In genomic region chr12:69129634-69130310, GRCm38 (mm10) we compare ENCODE assay signal across 8 mouse cellular contexts. TPM values are rescaled to one million over a fixed set of nuclear protein-coding genes. Genes with fewer than 3 reads are reported as not detected.
DNase-seq lines count a peak whose midpoint lies in the region; ATAC-seq and TF ChIP-seq lines count a peak whose summit lies in the region.

No protein-coding gene starts in this region.

- no peak overlapping the region for H3K27ac ChIP-seq in kidney, embryonic 15.5 days
- H3K27ac ChIP-seq in MEL (ENCODE audit: control insufficient read depth, low read depth, low read length) = 0 out of 2 replicates have a peak overlapping the region, but pooled peaks have one; percentile 5
- no peak overlapping the region for H3K27ac ChIP-seq in embryonic facial prominence, embryonic 14.5 days (replicated peaks; ENCODE audit: low read depth, low read length)
- no peak overlapping the region for H3K27ac ChIP-seq in macrophage

- intact Hi-C loops in left cerebral cortex, postnatal 25 days (cut with DNase I) = no loop called here

- 41% methylated on average over 18 of the region's 18 CpGs for WGBS in kidney, embryonic 15.5 days
- 40% methylated on average over 17 of the region's 18 CpGs for WGBS in embryonic facial prominence, embryonic 14.5 days
- WGBS in macrophage (ENCODE audit: missing documents) = 56% methylated on average over 12 of the region's 18 CpGs

- TF ChIP-seq POLR2A in MEL (IDR thresholded peaks at IDR 0.05; ENCODE audit: control insufficient read depth in 1 of 2, insufficient read depth in 1 of 2, low read depth in 1 of 2, low read length in 2 of 2, poor library complexity in 1 of 2) = no peak

- no peaks in the 10 kb centered on the region for H3K79me2 ChIP-seq in MEL (ENCODE audit: control insufficient read depth, insufficient read depth, low read length, poor library complexity)
- no peaks in the 10 kb centered on the region for H3K79me2 ChIP-seq in macrophage (ENCODE audit: inconsistent target)

- H3K4me1 ChIP-seq in kidney, embryonic 15.5 days = 0 out of 2 replicates have a peak, but pooled peaks cover 5% of the 10 kb centered on the region
- peaks cover 9 to 24% of the 10 kb centered on the region in 2 experiments for H3K4me1 ChIP-seq in MEL (ENCODE audit: control insufficient read depth in 1 of 2, insufficient read depth in 2 of 2, low read length in 2 of 2)
- H3K4me1 ChIP-seq in embryonic facial prominence, embryonic 14.5 days (ENCODE audit: control insufficient read depth, insufficient read depth, low read length) = no peaks in the 10 kb centered on the region

- no peaks in the 10 kb centered on the region for H3K9me3 ChIP-seq in kidney, embryonic 15.5 days (replicated peaks)
- no peaks in the 10 kb centered on the region for H3K9me3 ChIP-seq in MEL (replicated peaks; ENCODE audit: insufficient read depth, low read length)
- no peaks in the 10 kb centered on the region for H3K9me3 ChIP-seq in embryonic facial prominence, embryonic 14.5 days (ENCODE audit: control insufficient read depth, low read length)

- H3K27me3 ChIP-seq in kidney, embryonic 15.5 days = no peaks in the 10 kb centered on the region
- H3K27me3 ChIP-seq in MEL (ENCODE audit: control insufficient read depth in 1 of 2, insufficient read depth in 2 of 2, low read length in 2 of 2) = no peaks in the 10 kb centered on the region
- H3K27me3 ChIP-seq in embryonic facial prominence, embryonic 14.5 days (replicated peaks; ENCODE audit: control insufficient read depth, insufficient read depth, low read length) = no peaks in the 10 kb centered on the region

- H3K4me2 ChIP-seq in kidney, embryonic 15.5 days = peak overlapping the region; percentile 38
- H3K4me2 ChIP-seq in embryonic facial prominence, embryonic 14.5 days (ENCODE audit: low read depth, low read length) = 0 out of 2 replicates have a peak overlapping the region, but pooled peaks have one; percentile 26

- H3K36me3 ChIP-seq in kidney, embryonic 15.5 days = no peaks in the 10 kb centered on the region
- H3K36me3 ChIP-seq in MEL (ENCODE audit: control insufficient read depth in 1 of 2, insufficient read depth in 2 of 2, low read length in 2 of 2) (peaks cover 0 to 22% of the 10 kb centered on the region in 2 experiments; a peak in 2 of 4 replicates), macrophage (ENCODE audit: inconsistent target) (no peaks in the 10 kb centered on the region)
- H3K36me3 ChIP-seq in embryonic facial prominence, embryonic 14.5 days (ENCODE audit: control insufficient read depth, insufficient read depth, low read length) = no peaks in the 10 kb centered on the region

- ATAC-seq in kidney, embryonic 15.5 days (replicated peaks; ENCODE audit: low FRiP score) = no peak
- ATAC-seq in embryonic facial prominence, embryonic 14.5 days (ENCODE audit: low read depth) = no peak

- no peak for DNase-seq in kidney, postnatal 4 days
- peak; percentile 65 for DNase-seq in MEL (ENCODE audit: low read depth, low spot score)
- no peak for DNase-seq in embryonic facial prominence, embryonic 14.5 days (ENCODE audit: low spot score)
- DNase-seq in left cerebral cortex, postnatal 25 days (ENCODE audit: low spot score in 2 of 2) = no peak
- DNase-seq in kidney, postnatal 14 days = no peak
- no peak for DNase-seq in layer of hippocampus, adult 9-11 months

- no peak for TF ChIP-seq RAD21 in MEL (IDR thresholded peaks at IDR 0.05; ENCODE audit: low read depth, low read length)

- TF ChIP-seq CTCF in MEL (IDR thresholded peaks at IDR 0.05 in 2 of 3, conservative IDR thresholded peaks at IDR 0.05 in 1 of 3; ENCODE audit: control insufficient read depth in 1 of 3, insufficient read depth in 1 of 3, low read depth in 2 of 3, low read length in 3 of 3, poor library complexity in 1 of 3, severe bottlenecking in 1 of 3) = peak in 1 of 3 experiments; percentile 38; a peak in 2 of 6 replicates

- no peak overlapping the region for H3K4me3 ChIP-seq in kidney, embryonic 15.5 days (replicated peaks)
- H3K4me3 ChIP-seq in MEL (ENCODE audit: control insufficient read depth in 1 of 2, insufficient read depth in 1 of 2, low read depth in 2 of 2, low read length in 2 of 2) (peak overlapping the region; percentile 47 to 87), macrophage (ENCODE audit: inconsistent target) (peak overlapping the region; percentile 5; the same call in 1 of the 2 replicates)
- H3K4me3 ChIP-seq in embryonic facial prominence, embryonic 14.5 days (ENCODE audit: low read depth, low read length) = no peak overlapping the region

- no peak overlapping the region for H3K9ac ChIP-seq in kidney, embryonic 15.5 days
- H3K9ac ChIP-seq in MEL (ENCODE audit: control insufficient read depth, low read depth, low read length, poor library complexity, severe bottlenecking) = peak overlapping the region; percentile 55
- no peak overlapping the region for H3K9ac ChIP-seq in embryonic facial prominence, embryonic 14.5 days (ENCODE audit: low read depth, low read length)

- no peak for TF ChIP-seq EP300 in MEL (IDR thresholded peaks at IDR 0.05; ENCODE audit: low read depth in 1 of 2, low read length in 2 of 2)

TF ChIP-seq in MEL, 35 proteins besides CTCF, POLR2A, EP300 and RAD21:
- TF ChIP-seq JUND (IDR thresholded peaks at IDR 0.05; ENCODE audit: low read depth, low read length) (no peak), CHD2 (IDR thresholded peaks at IDR 0.05; ENCODE audit: low read length) (no peak), SIN3A (IDR thresholded peaks at IDR 0.05; ENCODE audit: low read length) (peak; percentile 34; the same call in 1 of the 2 replicates), BHLHE40 (IDR thresholded peaks at IDR 0.05; ENCODE audit: borderline replicate concordance, low read depth, low read length) (no peak)

RNA-seq across cellular contexts. Expression of gene Rps29, which starts 29.2 kb away (rescaled TPM):
- polyA plus RNA-seq in kidney, embryonic 15.5 days (2015; fragmentation: Nextera tagmentation; extraction: Ambion mirVana) = 1,863 and 1,902 TPM in 2 replicates
- 4,641 and 5,133 TPM in 2 replicates for total RNA-seq in MEL (2012; rRNA removed)
- polyA plus RNA-seq in MEL (2012; ENCODE audit: insufficient read depth in 1 of 2, insufficient read length in 2 of 2, low read depth in 1 of 2, low replicate concordance in 2 of 2, missing spikeins in 1 of 2) (1,000 to 10,000 TPM in 1 of 2 experiments, 100 to 1,000 TPM in 1; 450 to 1,410 TPM), macrophage (2018) (591 to 3,066 TPM (median 2,857 TPM) in 3 replicates)
- polyA plus RNA-seq in embryonic facial prominence, embryonic 14.5 days (2014; fragmentation: Nextera tagmentation; extraction: Ambion mirVana) = 1,758 and 2,055 TPM in 2 replicates
- total RNA-seq in macrophage (2018; cell fraction: chromatin; rRNA removed) = 100 to 1,000 TPM in 1 of 26 experiments, 10 to 100 TPM in 25; 20.7 to 327 (median 51.4) TPM
- total RNA-seq in macrophage (2018; cell fraction: cytosol; rRNA removed) = 1,000 to 10,000 TPM; 1,700 to 4,036 (median 2,545) TPM
- total RNA-seq in macrophage (2018; cell fraction: nucleus; rRNA removed) = 100 to 1,000 TPM; 126 to 489 (median 238) TPM
- total RNA-seq in left cerebral cortex, postnatal 25 days (2021) = 1,000 to 10,000 TPM; 1,051 to 1,052 TPM

RNA-seq across cellular contexts. Expression of gene Lrr1, which starts 38.8 kb away (rescaled TPM):
- polyA plus RNA-seq in kidney, embryonic 15.5 days (2015; fragmentation: Nextera tagmentation; extraction: Ambion mirVana) = 22.6 and 26.2 TPM in 2 replicates
- total RNA-seq in MEL (2012; rRNA removed) = 10.2 and 14.1 TPM in 2 replicates
- polyA plus RNA-seq in MEL (2012; ENCODE audit: insufficient read depth in 1 of 2, insufficient read length in 2 of 2, low read depth in 1 of 2, low replicate concordance in 2 of 2, missing spikeins in 1 of 2) (10 to 100 TPM in 1 of 2 experiments, not detected in 1; 23.1 TPM), macrophage (2018) (0.79 to 5.0 TPM (median 0.95 TPM) in 3 replicates)
- polyA plus RNA-seq in embryonic facial prominence, embryonic 14.5 days (2014; fragmentation: Nextera tagmentation; extraction: Ambion mirVana) = 16.9 and 18.4 TPM in 2 replicates
- 1 to 10 TPM in 2 of 26 experiments, under 1 TPM in 4, not detected in 20; 0.48 to 2.8 (median 0.71) TPM for total RNA-seq in macrophage (2018; cell fraction: chromatin; rRNA removed)
- total RNA-seq in macrophage (2018; cell fraction: cytosol; rRNA removed) = 1 to 10 TPM in 6 of 26 experiments, under 1 TPM in 20; 0.15 to 1.4 (median 0.61) TPM
- 1 to 10 TPM in 6 of 26 experiments, under 1 TPM in 2, not detected in 18; 0.60 to 5.2 (median 1.6) TPM for total RNA-seq in macrophage (2018; cell fraction: nucleus; rRNA removed)
- not detected for total RNA-seq in left cerebral cortex, postnatal 25 days (2021)

RNA-seq across cellular contexts. Expression of gene Rpl36al, which starts 54.1 kb away (rescaled TPM):
- 569 and 677 TPM in 2 replicates for polyA plus RNA-seq in kidney, embryonic 15.5 days (2015; fragmentation: Nextera tagmentation; extraction: Ambion mirVana)
- total RNA-seq in MEL (2012; rRNA removed) = 1,318 and 1,322 TPM in 2 replicates
- polyA plus RNA-seq in MEL (2012; ENCODE audit: insufficient read depth in 1 of 2, insufficient read length in 2 of 2, low read depth in 1 of 2, low replicate concordance in 2 of 2, missing spikeins in 1 of 2) (100 to 1,000 TPM in 1 of 2 experiments, not detected in 1; 696 TPM), macrophage (2018) (456 to 589 TPM (median 537 TPM) in 3 replicates)
- polyA plus RNA-seq in embryonic facial prominence, embryonic 14.5 days (2014; fragmentation: Nextera tagmentation; extraction: Ambion mirVana) = 562 and 692 TPM in 2 replicates
- 10 to 100 TPM in 18 of 26 experiments, 1 to 10 TPM in 8; 6.8 to 64.5 (median 12.7) TPM for total RNA-seq in macrophage (2018; cell fraction: chromatin; rRNA removed)
- 100 to 1,000 TPM; 253 to 728 (median 339) TPM for total RNA-seq in macrophage (2018; cell fraction: cytosol; rRNA removed)
- 100 to 1,000 TPM in 1 of 26 experiments, 10 to 100 TPM in 25; 26.4 to 120 (median 55.8) TPM for total RNA-seq in macrophage (2018; cell fraction: nucleus; rRNA removed)
- total RNA-seq in left cerebral cortex, postnatal 25 days (2021) = 100 to 1,000 TPM; 180 to 187 TPM

RNA-seq across cellular contexts. Expression of gene Mgat2, which starts 54.2 kb away (rescaled TPM):
- polyA plus RNA-seq in kidney, embryonic 15.5 days (2015; fragmentation: Nextera tagmentation; extraction: Ambion mirVana) = 52.6 and 55.9 TPM in 2 replicates
- 43.3 and 65.3 TPM in 2 replicates for total RNA-seq in MEL (2012; rRNA removed)
- polyA plus RNA-seq in MEL (2012; ENCODE audit: insufficient read depth in 1 of 2, insufficient read length in 2 of 2, low read depth in 1 of 2, low replicate concordance in 2 of 2, missing spikeins in 1 of 2) (10 to 100 TPM in 1 of 2 experiments, not detected in 1; 40.9 TPM), macrophage (2018) (69.8 to 86.8 TPM (median 81.4 TPM) in 3 replicates)
- 65.5 and 66.1 TPM in 2 replicates for polyA plus RNA-seq in embryonic facial prominence, embryonic 14.5 days (2014; fragmentation: Nextera tagmentation; extraction: Ambion mirVana)
- 10 to 100 TPM in 8 of 26 experiments, 1 to 10 TPM in 18; 2.3 to 24.2 (median 7.4) TPM for total RNA-seq in macrophage (2018; cell fraction: chromatin; rRNA removed)
- 10 to 100 TPM; 44.3 to 86.0 (median 63.4) TPM for total RNA-seq in macrophage (2018; cell fraction: cytosol; rRNA removed)
- total RNA-seq in macrophage (2018; cell fraction: nucleus; rRNA removed) = 10 to 100 TPM; 14.6 to 89.9 (median 53.3) TPM
- total RNA-seq in left cerebral cortex, postnatal 25 days (2021) = 10 to 100 TPM; 26.5 to 30.4 TPM

Comparison
In these comparisons a context has a peak if more than half of its experiments do, and no peak if none do; other contexts are left out.
1. H3K4me3 ChIP-seq: peak in MEL (2 of 2) and macrophage (single experiment); none in kidney, embryonic 15.5 days (single experiment) and embryonic facial prominence, embryonic 14.5 days (single experiment).